10 mouse cellular contexts compared by ENCODE assay signal in genomic region chr10:77398082-77398481, GRCm38 (mm10). TPM values are rescaled to one million over a fixed set of nuclear protein-coding genes. Genes with fewer than 3 reads are reported as not detected.
DNase-seq lines count a peak whose midpoint lies in the region; ATAC-seq and TF ChIP-seq lines count a peak whose summit lies in the region.
"Had no signal": no experiment of that assay in that cellular context is flagged by ENCODE, and none has a peak within 500 bp of the region (broad histone marks: within the 10 kb centered on the region; RNA-seq: fewer than 3 reads in every experiment).

No protein-coding gene starts in this region.

- DNase-seq in gastrocnemius, postnatal 14 days, result peak; percentile 35
- no peak for DNase-seq in gastrocnemius, adult 8-10 months (ENCODE audit: low spot score in 2 of 2)
- peak; percentile 69 for DNase-seq in adrenal gland, postnatal 10 days
- peak; percentile 20 for DNase-seq in lung, embryonic 14.5 days
- DNase-seq in spleen, adult 12 weeks (ENCODE audit: low spot score), result no peak
- DNase-seq in neural tube, embryonic 10.5 days (ENCODE audit: extremely low spot score, low spot score), result no peak
- DNase-seq: thymus, postnatal 14 days had no signal

- no peaks in the 10 kb centered on the region for H3K27me3 ChIP-seq in heart, embryonic 12.5 days (replicated peaks)
- H3K27me3 ChIP-seq in lung, embryonic 14.5 days (ENCODE audit: insufficient read depth, low read length), result no peaks in the 10 kb centered on the region
- H3K27me3 ChIP-seq in hindbrain, embryonic 13.5 days, result no peaks in the 10 kb centered on the region

- no peak for ATAC-seq in heart, embryonic 12.5 days (ENCODE audit: insufficient number of reproducible peaks, low FRiP score)
- ATAC-seq in lung, embryonic 14.5 days (ENCODE audit: insufficient read depth), result no peak
- ATAC-seq in hindbrain, embryonic 13.5 days (ENCODE audit: low FRiP score), result no peak

- H3K36me3 ChIP-seq in heart, embryonic 12.5 days, result no peaks in the 10 kb centered on the region
- no peaks in the 10 kb centered on the region for H3K36me3 ChIP-seq in lung, embryonic 14.5 days (ENCODE audit: insufficient read depth)
- no peaks in the 10 kb centered on the region for H3K36me3 ChIP-seq in hindbrain, embryonic 13.5 days

- peaks cover 36% of the 10 kb centered on the region for H3K4me1 ChIP-seq in heart, embryonic 12.5 days (replicated peaks)
- H3K4me1 ChIP-seq in lung, embryonic 14.5 days (ENCODE audit: insufficient read depth), result no peaks in the 10 kb centered on the region
- H3K4me1 ChIP-seq in hindbrain, embryonic 13.5 days (replicated peaks), result peaks cover 3% of the 10 kb centered on the region; the same call in 1 of the 2 replicates

- no peak overlapping the region for H3K4me3 ChIP-seq in heart, embryonic 12.5 days
- H3K4me3 ChIP-seq in lung, embryonic 14.5 days (ENCODE audit: low read depth, low read length), result no peak overlapping the region
- H3K4me3 ChIP-seq in hindbrain, embryonic 13.5 days, result no peak overlapping the region

- H3K9me3 ChIP-seq in heart, embryonic 12.5 days (replicated peaks), result no peaks in the 10 kb centered on the region
- H3K9me3 ChIP-seq in lung, embryonic 14.5 days (ENCODE audit: low read depth, low read length), result no peaks in the 10 kb centered on the region
- H3K9me3 ChIP-seq in hindbrain, embryonic 13.5 days, result no peaks in the 10 kb centered on the region
- H3K9me3 ChIP-seq: megakaryocyte, embryonic 14.5 days had no signal

- H3K9ac ChIP-seq in heart, embryonic 12.5 days, result no peak overlapping the region
- H3K9ac ChIP-seq in lung, embryonic 14.5 days, result no peak overlapping the region
- no peak overlapping the region for H3K9ac ChIP-seq in hindbrain, embryonic 13.5 days

- intact Hi-C loops in gastrocnemius, postnatal 14 days (cut with DNase I; ENCODE audit: low total_unique reads), result no loop called here

- peak overlapping the region; percentile 34; the same call in 1 of the 2 replicates for H3K27ac ChIP-seq in heart, embryonic 12.5 days (ENCODE audit: poor library complexity, severe bottlenecking)
- H3K27ac ChIP-seq in lung, embryonic 14.5 days (ENCODE audit: low read depth), result no peak overlapping the region
- no peak overlapping the region for H3K27ac ChIP-seq in hindbrain, embryonic 13.5 days

- TF ChIP-seq CTCF in lung, embryonic 14.5 days (IDR thresholded peaks at IDR 0.05; ENCODE audit: low read depth), result no peak

- H3K4me2 ChIP-seq in heart, embryonic 12.5 days, result no peak overlapping the region; the same call in 1 of the 2 replicates
- H3K4me2 ChIP-seq in lung, embryonic 14.5 days, result no peak overlapping the region
- H3K4me2 ChIP-seq in hindbrain, embryonic 13.5 days, result no peak overlapping the region

- 44% methylated on average over 3 of the region's 3 CpGs for WGBS in heart, embryonic 12.5 days
- 66% methylated on average over 3 of the region's 3 CpGs for WGBS in lung, embryonic 14.5 days
- 77% methylated on average over 3 of the region's 3 CpGs for WGBS in hindbrain, embryonic 13.5 days

RNA-seq across cellular contexts. Expression of gene Adarb1, which starts 20.0 kb away (rescaled TPM):
- 10 to 100 TPM in 1 of 2 experiments, 1 to 10 TPM in 1; 6.3 to 12.5 TPM for total RNA-seq in gastrocnemius, postnatal 14 days (2021)
- 1 to 10 TPM; 3.1 to 7.2 (median 6.2) TPM for total RNA-seq in gastrocnemius, adult 8-10 months (2022)
- total RNA-seq in adrenal gland, postnatal 10 days (2021), result 10 to 100 TPM; 16.7 to 18.2 TPM
- polyA plus RNA-seq in heart, embryonic 12.5 days (2016; fragmentation: Nextera tagmentation; extraction: Ambion mirVana), result 13.3 and 14.2 TPM in 2 replicates
- 38.9 and 49.1 TPM in 2 replicates for polyA plus RNA-seq in lung, embryonic 14.5 days (2014; fragmentation: Nextera tagmentation; extraction: Ambion mirVana)
- polyA plus RNA-seq in hindbrain, embryonic 13.5 days (2015; fragmentation: Nextera tagmentation; extraction: Ambion mirVana), result 12.0 and 13.4 TPM in 2 replicates

Comparison
In these comparisons a context has a peak if more than half of its experiments do, and no peak if none do; other contexts are left out.
1. DNase-seq: peak in gastrocnemius, postnatal 14 days (single experiment), adrenal gland, postnatal 10 days (single experiment) and lung, embryonic 14.5 days (single experiment); none in gastrocnemius, adult 8-10 months (0 of 2), spleen, adult 12 weeks (single experiment) and neural tube, embryonic 10.5 days (single experiment).